Mouse (Mus musculus) retina, postnatal 1 day (tissue): ENCODE measurements around the gene Lsm14a.

Experiments
- DNase-seq: peaks from one replicate; pipeline ENCODE4 v3.0.0-alpha.2; 2012

The Lsm14a gene

GRCm38 (mm10) chr7:34309186-34309764, 83.8 kb downstream of the Lsm14a start:
- DNase-seq = no peak

GRCm38 (mm10) chr7:34308586-34308985, 84.5 kb downstream of the Lsm14a start:
- no peak for DNase-seq

DNA sequence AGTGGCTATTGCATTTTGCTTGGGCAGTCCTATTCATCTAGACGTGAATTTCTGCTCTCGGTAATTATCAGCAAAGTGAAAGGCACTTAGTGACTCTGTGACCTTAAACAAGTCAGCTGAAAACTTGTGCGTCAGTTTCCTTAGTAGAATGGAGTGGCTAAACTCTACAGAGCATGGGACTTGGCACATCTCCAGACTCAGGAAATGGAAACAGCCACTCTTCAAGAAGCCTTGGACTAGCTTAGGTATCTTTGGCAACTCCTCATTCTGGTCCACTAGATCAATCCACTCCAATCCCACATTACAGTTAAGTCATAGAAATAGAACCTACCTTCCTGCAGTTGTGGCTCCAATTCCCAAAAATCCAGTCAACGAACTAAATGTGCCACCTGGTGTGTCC, 87.7 kb downstream of the Lsm14a start:
- no peak for DNase-seq

- DNase-seq = no peak
Observed at GRCm38 (mm10) chr7:34302651-34303050, 90.5 kb downstream of the Lsm14a start.

- no peak for DNase-seq
Observed at GRCm38 (mm10) chr7:34301952-34302351, 91.2 kb downstream of the Lsm14a start.

DNA sequence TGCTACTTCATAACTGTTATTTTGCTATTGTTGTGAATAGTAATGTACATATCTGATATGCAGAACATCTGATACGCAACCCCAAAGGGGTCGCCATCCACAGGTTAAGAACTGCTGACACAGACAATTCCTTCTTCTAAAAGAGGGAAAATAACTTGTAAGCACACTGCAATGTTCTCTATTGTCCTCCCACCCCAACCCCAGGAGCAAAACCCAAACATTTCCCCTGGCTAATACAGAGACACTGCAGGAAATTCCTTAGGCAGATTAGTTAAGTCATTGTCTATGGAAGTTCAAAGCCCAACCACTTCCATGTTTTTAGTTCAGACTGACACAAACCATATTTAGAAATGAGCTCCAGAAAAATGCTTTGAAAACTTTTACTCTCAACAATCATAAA, 94.3 kb downstream of the Lsm14a start:
- DNase-seq = no peak

- no peak for DNase-seq
Observed at GRCm38 (mm10) chr7:34296124-34296523, 97.0 kb downstream of the Lsm14a start.
